Mouse (Mus musculus) Muller cell, postnatal 12 days (primary cell): Measurements from ENCODE around the gene Pradc1.

Source experiments
- DNase-seq: peaks from one replicate; pipeline ENCODE4 v3.0.0-alpha.2; 2015; ENCODE audit errors: inconsistent ontology term

Gene Pradc1

GRCm38 (mm10) chr6:85397165-85397564 is 54.6 kb downstream of the Pradc1 start:
- no peak for DNase-seq
